Mouse (Mus musculus) testis, adult 2 months (tissue): ENCODE data around the gene Klhl23. TPM values are rescaled to one million over a fixed set of nuclear protein-coding genes. Genes with fewer than 3 reads are reported as not detected.

Experiments
- H3K27ac ChIP-seq: fragments of 200-500 bp; 2 replicates; pipeline ENCODE4 v1.5.1; 2012; ENCODE audit warnings: low read depth, low read length; ENCODE audit not compliant: control insufficient read depth, insufficient read depth
- H3K27me3 ChIP-seq: fragments of 200-500 bp; 2 replicates; pipeline ENCODE4 v1.6.1; 2012; ENCODE audit warnings: mild to moderate bottlenecking, low read length, moderate library complexity; ENCODE audit not compliant: control insufficient read depth, insufficient read depth
- H3K36me3 ChIP-seq: fragments of 200-500 bp; 2 replicates; pipeline ENCODE4 v1.6.1; 2012; ENCODE audit warnings: mild to moderate bottlenecking, low read length; ENCODE audit not compliant: control insufficient read depth, insufficient read depth
- H3K4me1 ChIP-seq: fragments of 200-500 bp; 2 replicates; pipeline ENCODE4 v1.6.1; 2012; ENCODE audit warnings: low read length; ENCODE audit not compliant: control insufficient read depth, insufficient read depth
- H3K4me3 ChIP-seq: fragments of 200-500 bp; 2 replicates; pipeline ENCODE4 v1.5.1; 2012; ENCODE audit warnings: low read depth, mild to moderate bottlenecking, low read length, moderate library complexity, mixed read lengths; ENCODE audit not compliant: control insufficient read depth
- CTCF ChIP-seq: fragments of 200-500 bp; IDR thresholded peaks from 2 replicates; pipeline ENCODE4 v1.5.1; 2012; ENCODE audit warnings: low read depth, mild to moderate bottlenecking, inconsistent platforms, low read length, moderate library complexity; ENCODE audit not compliant: control insufficient read depth, insufficient read depth, insufficient replicate concordance
- POLR2A ChIP-seq: fragments of 200-500 bp; IDR thresholded peaks from 2 replicates; pipeline ENCODE4 v1.6.1; 2012; ENCODE audit warnings: low read depth, mild to moderate bottlenecking, inconsistent platforms, low read length, moderate library complexity; ENCODE audit not compliant: control insufficient read depth
- polyA plus RNA-seq: library from polyadenylated mRNA; depleted of rRNA; stranded (reverse); fragments of >200 nt; gene quantifications from 2 replicates; pipeline ENCODE4 v1.2.3, GENCODE M21; 2012; rRNA removed

Klhl23 gene
- polyA plus RNA-seq, 1 experiment, result 20.3 TPM

- H3K27ac ChIP-seq, result peak within 1 kb of the TSS; percentile 65
- peak within 1 kb of the TSS; percentile 94 for H3K4me3 ChIP-seq
- peaks cover 3% of the 10 kb centered on the region; the same call in 1 of the 2 replicates for H3K4me1 ChIP-seq
- H3K27me3 ChIP-seq, result no peaks in the 10 kb centered on the region
- H3K36me3 ChIP-seq, result no peaks in the 10 kb centered on the region
- TF ChIP-seq POLR2A (peak; percentile 67), CTCF (peak; percentile 40; the same call in 1 of the 2 replicates)
Observed at GRCm38 (mm10) chr2:69885451-69886305, 63.9 kb downstream of the Klhl23 start, which contains the start of gene Mettl5. Gene Mettl5 (minus strand): TSS chr2:69885615.

Other genes with a start within 250 kb of the Klhl23 start
- gene Lrp2, start 235.9 kb upstream of the Klhl23 start, polyA plus RNA-seq, result 0.32 and 2.3 TPM in 2 replicates
- gene Bbs5, start 174.8 kb upstream of the Klhl23 start, polyA plus RNA-seq, result 43.0 and 47.2 TPM in 2 replicates
- gene Klhl41, start 151.8 kb upstream of the Klhl23 start, polyA plus RNA-seq, result 2.4 and 2.7 TPM in 2 replicates
- 6.2 and 7.8 TPM in 2 replicates for gene Fastkd1, start 108.4 kb upstream of the Klhl23 start, polyA plus RNA-seq
- 8.4 and 15.3 TPM in 2 replicates for gene Ppig, start 99.4 kb upstream of the Klhl23 start, polyA plus RNA-seq
- gene Ccdc173, start 32.4 kb upstream of the Klhl23 start, polyA plus RNA-seq, result 19.2 and 19.9 TPM in 2 replicates
- 252 and 509 TPM in 2 replicates for gene Phospho2, start 32.3 kb upstream of the Klhl23 start, polyA plus RNA-seq
- gene Ssb, start 39.6 kb downstream of the Klhl23 start, polyA plus RNA-seq, result 4.2 and 7.1 TPM in 2 replicates
- 1.8 and 2.1 TPM in 2 replicates for gene Mettl5, start 63.7 kb downstream of the Klhl23 start, polyA plus RNA-seq
- 6.7 and 9.1 TPM in 2 replicates for gene Ubr3, start 75.3 kb downstream of the Klhl23 start, polyA plus RNA-seq
- 0.14 and 1.0 TPM in 2 replicates for gene Myo3b, start 217.2 kb downstream of the Klhl23 start, polyA plus RNA-seq